Mouse (Mus musculus): ENCODE data around the gene Fam92b. TPM values are rescaled to one million over a fixed set of nuclear protein-coding genes. Genes with fewer than 3 reads are reported as not detected.

The Fam92b gene
- total RNA-seq, 2 experiments from 2014 or later: not detected

GRCm38 (mm10) chr8:120118162-120118561 is 59.1 kb downstream of the Fam92b start:
- intact Hi-C loops (cut with DNase I): no loop called here
- TF ChIP-seq CTCF (IDR thresholded peaks at IDR 0.05): no peak
- peak overlapping the region; percentile 25; the same call in 1 of the 2 replicates for H3K27ac ChIP-seq
- no peak for DNase-seq
- no peak overlapping the region for H3K4me3 ChIP-seq

- no peak for TF ChIP-seq CTCF (IDR thresholded peaks at IDR 0.05)
- intact Hi-C loops (cut with DNase I): no loop called here
- peak overlapping the region; percentile 41 for H3K27ac ChIP-seq
- no peak overlapping the region for H3K4me3 ChIP-seq
- DNase-seq: no peak
These were observed 60.7 kb downstream of the Fam92b start for GRCm38 (mm10) chr8:120116600-120116999.

Other genes starting within 250 kb of the Fam92b start
- 10 to 100 TPM in 1 of 2 experiments, 1 to 10 TPM in 1; 9.5 to 19.6 TPM for gene Crispld2, start 185.0 kb downstream of the Fam92b start, total RNA-seq (2021)
- 10 to 100 TPM; 23.9 to 27.6 TPM for gene Zdhhc7, start 76.0 kb downstream of the Fam92b start, total RNA-seq (2021)
- 10 to 100 TPM; 26.5 to 30.0 TPM for gene 6430548M08Rik, start 63.3 kb downstream of the Fam92b start, total RNA-seq (2021)
- gene Gse1, start 51.0 kb upstream of the Fam92b start, total RNA-seq (2021): 10 to 100 TPM; 26.5 to 37.3 TPM